Mouse (Mus musculus): ENCODE measurements around the gene Gm960.

- TF ChIP-seq CTCF (IDR thresholded peaks at IDR 0.05; ENCODE audit: low read depth, low read length) (no peak), POLR2AphosphoS5 (IDR thresholded peaks at IDR 0.05; ENCODE audit: insufficient replicate concordance, low read depth, low read length) (no peak), GATA1 (IDR thresholded peaks at IDR 0.05; ENCODE audit: borderline replicate concordance, low read length) (no peak), TAL1 (conservative IDR thresholded peaks at IDR 0.05; ENCODE audit: low read depth, low read length) (no peak), GATA2 (IDR thresholded peaks at IDR 0.05; ENCODE audit: borderline replicate concordance, low read depth, low read length) (no peak)
Observed at GRCm38 (mm10) chr19:4713886-4714285, 15.4 kb upstream of the Gm960 start.
